Mouse (Mus musculus): ENCODE results near the gene Prkab2. TPM values are rescaled to one million over a fixed set of nuclear protein-coding genes. Genes with fewer than 3 reads are reported as not detected.

Prkab2 gene
- polyA plus RNA-seq, 1 experiment, result 8.0 TPM

- no peak for DNase-seq
- Histone ChIP-seq H3K27ac (ENCODE audit: control insufficient read depth, insufficient read depth, low read length) (no peak overlapping the region), H3K4me1 (replicated peaks; ENCODE audit: control insufficient read depth, insufficient read depth, low read length) (no peaks in the 10 kb centered on the region), H3K4me3 (ENCODE audit: control insufficient read depth, insufficient read depth, low read length) (no peak overlapping the region), H3K36me3 (ENCODE audit: control insufficient read depth, insufficient read depth, low read length) (no peaks in the 10 kb centered on the region), H3K27me3 (ENCODE audit: control insufficient read depth, insufficient read depth, low read length) (no peaks in the 10 kb centered on the region)
- 90% methylated on average over 4 of the region's 4 CpGs for WGBS
- TF ChIP-seq CTCF (IDR thresholded peaks at IDR 0.05; ENCODE audit: borderline replicate concordance, control insufficient read depth, extremely low read depth, insufficient read depth, low read length, poor library complexity) (no peak), POLR2A (IDR thresholded peaks at IDR 0.05; ENCODE audit: control insufficient read depth, extremely low read depth, insufficient read depth, low read length, poor library complexity) (no peak)
Observed at GRCm38 (mm10) chr3:97706561-97706960, 48.6 kb downstream of the Prkab2 start.

GRCm38 (mm10) chr3:97710134-97710533, 52.1 kb downstream of the Prkab2 start:
- Histone ChIP-seq H3K4me1 (replicated peaks; ENCODE audit: control insufficient read depth, insufficient read depth, low read length) (no peaks in the 10 kb centered on the region), H3K36me3 (ENCODE audit: control insufficient read depth, insufficient read depth, low read length) (no peaks in the 10 kb centered on the region), H3K27me3 (ENCODE audit: control insufficient read depth, insufficient read depth, low read length) (no peaks in the 10 kb centered on the region), H3K27ac (ENCODE audit: control insufficient read depth, insufficient read depth, low read length) (no peak overlapping the region), H3K4me3 (ENCODE audit: control insufficient read depth, insufficient read depth, low read length) (no peak overlapping the region)
- 72% methylated on average over 11 of the region's 11 CpGs for WGBS
- TF ChIP-seq CTCF (IDR thresholded peaks at IDR 0.05; ENCODE audit: borderline replicate concordance, control insufficient read depth, extremely low read depth, insufficient read depth, low read length, poor library complexity), result no peak
- TF ChIP-seq POLR2A (IDR thresholded peaks at IDR 0.05; ENCODE audit: control insufficient read depth, extremely low read depth, insufficient read depth, low read length, poor library complexity), result no peak
- DNase-seq, result no peak

DNA sequence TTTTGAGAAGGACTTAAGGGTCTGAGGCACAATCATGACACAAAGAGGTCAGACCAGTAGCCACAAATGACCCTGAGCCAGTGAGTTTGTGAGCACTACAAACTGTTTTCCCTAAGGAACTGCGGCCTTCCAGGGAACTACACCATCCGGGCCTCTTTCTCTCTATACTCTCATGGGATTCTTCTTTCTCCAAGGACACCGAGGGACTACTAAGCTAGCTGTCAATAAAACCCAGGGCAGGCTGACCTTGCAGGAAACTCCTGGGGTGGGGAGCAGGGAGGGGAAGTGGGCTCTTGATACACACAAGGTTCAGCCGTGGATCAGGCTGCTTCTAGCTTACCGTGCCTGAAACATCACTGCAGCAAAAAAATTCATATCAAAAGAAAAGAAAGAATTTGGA, 52.9 kb downstream of the Prkab2 start:
- Histone ChIP-seq H3K36me3 (ENCODE audit: control insufficient read depth, insufficient read depth, low read length) (no peaks in the 10 kb centered on the region), H3K27ac (ENCODE audit: control insufficient read depth, insufficient read depth, low read length) (no peak overlapping the region), H3K4me3 (ENCODE audit: control insufficient read depth, insufficient read depth, low read length) (no peak overlapping the region), H3K27me3 (ENCODE audit: control insufficient read depth, insufficient read depth, low read length) (no peaks in the 10 kb centered on the region), H3K4me1 (replicated peaks; ENCODE audit: control insufficient read depth, insufficient read depth, low read length) (no peaks in the 10 kb centered on the region)
- DNase-seq, result no peak
- 43% methylated on average over 5 of the region's 5 CpGs for WGBS
- TF ChIP-seq POLR2A (IDR thresholded peaks at IDR 0.05; ENCODE audit: control insufficient read depth, extremely low read depth, insufficient read depth, low read length, poor library complexity) (no peak), CTCF (IDR thresholded peaks at IDR 0.05; ENCODE audit: borderline replicate concordance, control insufficient read depth, extremely low read depth, insufficient read depth, low read length, poor library complexity) (no peak)

- TF ChIP-seq POLR2A (IDR thresholded peaks at IDR 0.05; ENCODE audit: control insufficient read depth, extremely low read depth, insufficient read depth, low read length, poor library complexity), result no peak
- no peak for TF ChIP-seq CTCF (IDR thresholded peaks at IDR 0.05; ENCODE audit: borderline replicate concordance, control insufficient read depth, extremely low read depth, insufficient read depth, low read length, poor library complexity)
- no peak for DNase-seq
- H3K27ac ChIP-seq (ENCODE audit: control insufficient read depth, insufficient read depth, low read length), result no peak overlapping the region
- no peaks in the 10 kb centered on the region for H3K27me3 ChIP-seq (ENCODE audit: control insufficient read depth, insufficient read depth, low read length)
- WGBS, result 91% methylated on average over 1 of the region's 1 CpGs
- no peaks in the 10 kb centered on the region for H3K4me1 ChIP-seq (replicated peaks; ENCODE audit: control insufficient read depth, insufficient read depth, low read length)
- H3K4me3 ChIP-seq (ENCODE audit: control insufficient read depth, insufficient read depth, low read length), result no peak overlapping the region
- H3K36me3 ChIP-seq (ENCODE audit: control insufficient read depth, insufficient read depth, low read length), result no peaks in the 10 kb centered on the region
Observed at GRCm38 (mm10) chr3:97715922-97716321, 57.9 kb downstream of the Prkab2 start.

DNA sequence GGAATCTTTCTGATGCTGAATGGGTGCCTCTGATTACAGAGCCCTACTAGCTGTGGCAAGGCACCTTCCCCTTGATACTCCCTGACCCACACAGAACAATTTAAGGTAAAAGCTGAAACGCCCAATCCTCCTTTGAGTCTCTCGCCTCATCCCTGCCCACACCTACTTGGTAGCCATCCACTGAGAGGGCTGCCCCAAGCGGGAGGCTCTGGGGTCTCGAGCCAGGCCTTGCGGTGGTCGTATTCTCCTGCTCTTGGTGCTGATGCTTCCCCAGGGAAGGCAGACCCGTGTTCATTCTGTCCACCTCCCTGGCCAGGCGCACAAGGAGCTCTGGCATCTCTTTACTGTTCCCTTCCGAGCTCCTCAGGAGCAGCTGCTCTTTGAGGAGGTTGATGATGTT, 61.1 kb downstream of the Prkab2 start:
- 87% methylated on average over 9 of the region's 9 CpGs for WGBS

More for the DNA sequence above, 61.1 kb downstream of the Prkab2 start:
- Histone ChIP-seq H3K4me3 (ENCODE audit: control insufficient read depth, insufficient read depth, low read length) (no peak overlapping the region), H3K36me3 (ENCODE audit: control insufficient read depth, insufficient read depth, low read length) (no peaks in the 10 kb centered on the region), H3K27ac (ENCODE audit: control insufficient read depth, insufficient read depth, low read length) (no peak overlapping the region), H3K4me1 (replicated peaks; ENCODE audit: control insufficient read depth, insufficient read depth, low read length) (no peaks in the 10 kb centered on the region), H3K27me3 (ENCODE audit: control insufficient read depth, insufficient read depth, low read length) (no peaks in the 10 kb centered on the region)
- no peak for TF ChIP-seq POLR2A (IDR thresholded peaks at IDR 0.05; ENCODE audit: control insufficient read depth, extremely low read depth, insufficient read depth, low read length, poor library complexity)
- TF ChIP-seq CTCF (IDR thresholded peaks at IDR 0.05; ENCODE audit: borderline replicate concordance, control insufficient read depth, extremely low read depth, insufficient read depth, low read length, poor library complexity), result no peak
- DNase-seq, result no peak

Other genes with a start within 250 kb of the Prkab2 start
- gene Olfr1402, start 236.2 kb upstream of the Prkab2 start, polyA plus RNA-seq (2012; rRNA removed), result not detected in 2 replicates
- gene Chd1l, start 48.0 kb upstream of the Prkab2 start, polyA plus RNA-seq (2012; rRNA removed), result 11.5 and 11.9 TPM in 2 replicates
- 4.6 and 5.8 TPM in 2 replicates for gene Fmo5, start 29.4 kb upstream of the Prkab2 start, polyA plus RNA-seq (2012; rRNA removed)
- not detected in 2 replicates for gene Gm17651, start 16.5 kb downstream of the Prkab2 start, polyA plus RNA-seq (2012; rRNA removed)
- gene Pde4dip, start 230.5 kb downstream of the Prkab2 start, polyA plus RNA-seq (2012; rRNA removed), result 18.7 and 56.2 TPM in 2 replicates
- 35.2 and 36.6 TPM in 2 replicates for gene Sec22b, start 243.0 kb downstream of the Prkab2 start, polyA plus RNA-seq (2012; rRNA removed)

All from thymus, adult 2 months (tissue).